Mouse (Mus musculus) activated CD4-positive, CD25-positive, alpha-beta regulatory T cell, adult 4 months (primary cell): ENCODE measurements around the gene Ssxb10. TPM values are rescaled to one million over a fixed set of nuclear protein-coding genes. Genes with fewer than 3 reads are reported as not detected.
"Not testable (repeated sequence)": the region's sequence is repeated elsewhere in the genome, so short reads cannot be mapped to it uniquely, and the experiment has no call there.

Experiments used
- ATAC-seq: one replicate; pipeline ENCODE4 v1.8.0; 2017
- polyA plus RNA-seq, 2 experiments: library from polyadenylated mRNA; unstranded; fragments of 100-300 nt; shearing (Covaris generic); gene quantifications; one replicate each; pipeline ENCODE4 v1.2.1; 2017

Ssxb10 gene
- polyA plus RNA-seq = not detected

DNA sequence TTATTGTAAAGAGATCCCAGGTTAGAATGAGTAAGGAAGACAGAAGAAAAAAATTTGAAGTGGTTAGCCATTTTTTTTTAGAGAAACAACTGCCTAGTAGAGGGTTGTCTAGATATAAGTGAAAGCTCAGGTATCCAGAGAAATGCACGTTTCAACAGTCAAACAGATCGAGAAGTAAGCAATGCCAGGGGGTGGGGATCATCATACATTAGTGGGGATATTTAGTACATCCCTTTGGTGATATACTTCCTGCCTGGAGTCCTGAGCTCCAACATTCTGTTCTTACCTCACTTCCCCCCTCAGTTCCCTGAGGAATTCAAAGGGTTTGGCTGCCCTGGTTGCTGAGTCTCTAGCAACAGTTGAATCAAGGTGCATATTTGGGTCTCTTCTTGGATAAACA is at the start of gene Ssxb10:
Gene Ssxb10 (plus strand): TSS at position 301 of the 400 bp plus-strand sequence.
- no peak for ATAC-seq

DNA sequence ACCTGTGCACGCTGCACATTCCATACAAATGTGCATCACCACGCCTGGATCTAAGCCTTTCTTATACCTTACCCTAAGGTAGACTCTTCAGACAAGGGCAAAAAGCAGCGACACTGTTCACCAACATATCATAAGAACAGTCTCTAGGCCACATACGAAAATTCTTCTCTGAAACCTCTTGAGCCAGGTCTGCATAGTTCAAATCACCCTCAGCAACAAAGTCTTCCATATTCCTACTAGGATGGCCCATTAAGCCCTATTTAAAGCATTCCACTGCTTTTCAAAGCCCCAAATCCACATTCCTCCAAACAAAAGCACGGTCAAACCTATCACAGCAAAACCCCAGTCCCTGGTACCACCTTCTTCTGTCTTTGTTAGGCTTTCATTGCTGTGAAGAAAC is 38.6 kb upstream of the Ssxb10 start:
- ATAC-seq = no peak

DNA sequence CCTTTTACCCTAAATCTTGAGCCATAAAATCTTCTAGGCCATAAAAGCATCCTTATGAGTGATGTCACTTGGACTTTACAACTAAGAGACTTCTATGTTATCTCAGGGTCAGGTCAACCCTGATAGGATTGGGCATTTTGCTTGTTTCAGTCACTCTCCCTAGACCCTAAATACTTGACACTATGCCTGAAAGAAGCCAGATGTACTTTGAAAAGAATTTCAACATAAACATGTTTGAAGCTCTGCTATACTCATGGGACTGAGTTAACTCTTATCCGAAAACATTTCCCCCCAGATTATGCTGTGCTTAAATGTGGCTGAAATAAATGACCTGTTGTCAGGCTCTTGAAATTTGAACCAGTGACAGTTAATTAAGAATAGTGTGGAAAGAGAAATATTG is 17.9 kb upstream of the Ssxb10 start:
- ATAC-seq = no peak

DNA sequence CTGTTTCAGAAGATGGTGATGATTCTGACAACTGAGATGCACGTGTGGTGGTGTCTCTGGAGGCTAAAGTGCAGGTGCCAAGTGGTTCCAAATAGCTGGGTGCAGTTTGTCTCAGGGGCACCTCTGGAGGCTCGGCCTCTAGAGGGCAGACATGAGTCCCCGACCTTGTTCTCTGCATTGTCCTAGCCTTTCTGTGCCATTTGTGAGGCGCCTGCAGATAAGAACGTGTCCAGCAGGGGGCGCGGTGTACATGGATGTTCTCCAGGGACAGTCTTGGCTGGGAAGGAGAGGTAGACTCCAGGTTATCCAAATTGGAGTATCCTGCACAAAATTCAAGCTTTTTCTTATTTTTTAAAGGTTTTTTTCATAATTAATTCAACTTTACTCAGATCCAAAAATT is 12.3 kb upstream of the Ssxb10 start:
- ATAC-seq = not testable (repeated sequence)

DNA sequence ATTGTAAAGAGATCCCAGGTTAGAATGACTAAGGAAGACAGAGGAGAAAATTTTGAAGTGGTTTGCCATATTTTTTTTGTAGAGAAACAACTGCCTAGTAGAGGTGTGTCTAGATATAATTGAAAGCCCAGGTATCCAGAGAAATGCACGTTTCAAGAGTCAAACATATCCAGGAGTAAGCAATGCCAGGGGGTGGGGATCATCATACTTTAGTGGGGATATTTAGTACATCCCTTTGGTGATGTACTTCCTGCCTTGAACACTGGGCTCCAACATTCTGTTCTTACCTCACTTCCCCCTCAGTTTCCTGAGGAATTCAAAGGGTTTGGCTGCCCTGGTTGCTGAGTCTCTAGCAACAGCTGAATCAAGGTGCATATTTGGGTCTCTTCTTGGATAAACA is 39.5 kb downstream of the Ssxb10 start, which contains the start of gene Ssxb9:
Gene Ssxb9 (plus strand): TSS at position 301 of the 400 bp plus-strand sequence.
- not testable (repeated sequence) for ATAC-seq

Other genes with a start within 250 kb of the Ssxb10 start
- 10 to 100 TPM; 24.0 to 27.4 TPM for gene Was, start 236.9 kb upstream of the Ssxb10 start, polyA plus RNA-seq
- gene Wdr13, start 194.5 kb upstream of the Ssxb10 start, polyA plus RNA-seq = 10 to 100 TPM; 15.8 to 18.9 TPM
- 100 to 1,000 TPM; 711 to 929 TPM for gene Rbm3, start 181.5 kb upstream of the Ssxb10 start, polyA plus RNA-seq
- 1 to 10 TPM; 4.1 to 4.5 TPM for gene Tbc1d25, start 151.2 kb upstream of the Ssxb10 start, polyA plus RNA-seq
- 100 to 1,000 TPM; 129 to 202 TPM for gene Ebp, start 133.9 kb upstream of the Ssxb10 start, polyA plus RNA-seq
- under 1 TPM in 1 of 2 experiments, not detected in 1; 0.38 TPM for gene Porcn, start 120.9 kb upstream of the Ssxb10 start, polyA plus RNA-seq
- gene Ftsj1, start 75.0 kb upstream of the Ssxb10 start, polyA plus RNA-seq = 10 to 100 TPM; 16.0 to 21.0 TPM
- under 1 TPM in 1 of 2 experiments, not detected in 1; 0.60 TPM for gene Slc38a5, start 56.3 kb upstream of the Ssxb10 start, polyA plus RNA-seq
- not detected for gene Ssxb9, start 39.6 kb downstream of the Ssxb10 start, polyA plus RNA-seq
- gene Ssxb1, start 85.9 kb downstream of the Ssxb10 start, polyA plus RNA-seq = not detected
- gene Ssxb2, start 134.3 kb downstream of the Ssxb10 start, polyA plus RNA-seq = not detected
- not detected for gene Gm14459, start 197.5 kb downstream of the Ssxb10 start, polyA plus RNA-seq
- gene Ssxb6, start 220.8 kb downstream of the Ssxb10 start, polyA plus RNA-seq = not detected